Mouse (Mus musculus) retina, embryonic 14.5 days (tissue): ENCODE measurements at regions not wholly inside any gene's neighbourhood (a gene's known extent, or its start where the extent isn't known, plus 50 kb on each side); places are given as distances from the start of the nearest gene placed in this dataset.
A peak's percentile ranks its signal among the peaks of the same experiment; 100 is the strongest.

Experiments
- DNase-seq: peaks from one replicate; pipeline ENCODE4 v3.0.0-alpha.2; 2015; ENCODE audit warnings: low spot score

- no peak for DNase-seq
Observed at GRCm38 (mm10) chr15:50246418-50247186, 3638.1 kb upstream of the Gm7489 start.

- no peak for DNase-seq
Observed at GRCm38 (mm10) chr15:50260057-50260456, 3624.6 kb upstream of the Gm7489 start.

GRCm38 (mm10) chr15:50261245-50261872 is 3623.3 kb upstream of the Gm7489 start:
- peak; percentile 84 for DNase-seq

DNA sequence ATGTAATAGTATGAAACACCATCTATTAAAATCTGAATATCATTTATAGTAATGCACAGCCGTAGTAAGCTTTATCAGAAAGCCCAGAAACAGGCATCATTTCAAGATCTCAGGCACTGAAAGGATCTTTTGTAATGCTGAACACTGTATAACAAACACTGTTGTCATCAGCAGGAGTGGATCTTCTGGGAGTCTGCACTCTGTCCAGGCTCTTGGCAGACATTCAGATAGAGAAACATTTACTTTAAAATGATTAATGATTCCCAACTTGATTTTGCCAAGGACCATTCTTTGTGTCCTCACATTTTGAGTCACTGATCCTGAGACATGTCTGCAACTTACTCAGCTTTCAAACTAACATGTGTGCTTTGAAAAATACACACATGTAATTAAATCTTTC is 3617.2 kb upstream of the Gm7489 start:
- DNase-seq, result no peak

DNA sequence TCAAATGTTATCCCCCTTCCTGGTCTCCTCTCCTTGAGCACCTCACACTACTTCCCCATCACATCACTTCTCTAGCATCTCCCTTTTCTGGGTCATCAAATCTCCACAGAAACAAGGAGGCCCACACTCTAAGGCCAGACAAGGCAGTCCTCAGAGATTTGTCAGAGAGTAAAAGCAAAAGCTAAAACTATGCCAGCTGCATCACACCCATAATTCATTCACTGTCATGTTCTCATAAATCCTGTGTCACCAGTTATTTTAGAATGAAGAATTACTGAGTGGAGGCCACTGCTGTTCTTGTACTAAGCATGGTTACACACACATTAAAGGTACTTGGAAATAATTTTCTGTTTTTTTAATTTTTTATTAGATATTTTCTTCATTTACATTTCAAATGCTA is 3613.1 kb upstream of the Gm7489 start:
- no peak for DNase-seq

- no peak for DNase-seq
Observed at GRCm38 (mm10) chr15:50282576-50282975, 3602.1 kb upstream of the Gm7489 start.

- DNase-seq, result no peak
Observed at GRCm38 (mm10) chr15:50283491-50283890, 3601.2 kb upstream of the Gm7489 start.

DNA sequence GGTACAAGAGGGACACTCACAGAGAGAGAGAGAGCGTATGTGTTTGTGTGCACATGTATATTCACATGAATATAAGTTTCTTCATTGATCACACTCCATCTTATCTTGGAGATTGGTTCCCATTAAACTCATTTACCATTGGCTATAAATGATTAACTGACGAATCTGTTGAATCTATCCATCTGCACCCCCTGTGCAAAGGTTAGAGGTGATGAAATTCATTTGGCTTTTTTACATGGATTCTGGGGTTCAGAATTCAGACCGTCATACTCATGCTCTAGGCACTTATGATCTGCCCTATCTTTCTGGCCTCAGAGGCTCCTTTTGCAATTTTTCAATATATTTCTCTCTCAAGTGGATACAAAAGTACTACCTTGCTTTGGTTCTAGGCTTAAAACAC is 3582.9 kb upstream of the Gm7489 start:
- DNase-seq, result no peak

DNA sequence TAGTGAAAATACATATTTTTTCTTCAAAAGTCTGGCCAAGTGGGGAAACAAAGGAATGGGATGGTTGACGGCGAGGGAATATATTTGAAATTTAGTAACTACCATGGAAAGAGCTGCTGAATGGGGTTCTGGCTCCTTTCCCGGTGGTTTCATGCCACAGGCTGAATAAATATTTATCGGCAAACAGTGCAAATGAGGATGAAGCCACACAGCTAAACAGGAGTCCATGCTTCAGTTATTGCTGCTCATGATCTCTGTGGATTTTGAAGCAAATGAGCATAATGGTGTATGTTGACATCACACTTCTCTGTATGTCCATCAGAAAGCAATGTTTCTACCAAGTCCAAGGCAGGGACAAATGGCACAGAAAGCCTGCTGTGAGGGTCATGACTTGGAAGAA is 3580.6 kb upstream of the Gm7489 start:
- DNase-seq, result no peak

DNA sequence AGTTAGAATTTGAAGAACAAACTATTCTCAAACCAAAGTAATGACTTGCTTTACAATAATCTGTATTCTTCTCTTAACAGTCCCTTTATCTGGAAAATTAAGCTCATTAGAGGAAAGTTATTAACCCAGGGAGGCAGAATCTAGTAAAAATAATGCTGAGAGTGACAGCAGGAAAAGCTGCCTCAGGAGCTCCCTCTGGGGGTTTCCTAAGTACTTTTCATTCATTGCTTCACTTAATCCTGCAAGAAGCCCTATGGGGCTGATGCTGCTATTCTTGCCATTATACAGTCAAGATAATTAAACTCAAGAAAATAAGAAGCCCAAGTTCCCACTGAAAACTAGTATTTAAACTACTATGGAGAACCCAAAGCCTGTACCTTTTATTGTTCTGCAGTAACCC is 3563.9 kb upstream of the Gm7489 start:
- peak; percentile 11 for DNase-seq

DNA sequence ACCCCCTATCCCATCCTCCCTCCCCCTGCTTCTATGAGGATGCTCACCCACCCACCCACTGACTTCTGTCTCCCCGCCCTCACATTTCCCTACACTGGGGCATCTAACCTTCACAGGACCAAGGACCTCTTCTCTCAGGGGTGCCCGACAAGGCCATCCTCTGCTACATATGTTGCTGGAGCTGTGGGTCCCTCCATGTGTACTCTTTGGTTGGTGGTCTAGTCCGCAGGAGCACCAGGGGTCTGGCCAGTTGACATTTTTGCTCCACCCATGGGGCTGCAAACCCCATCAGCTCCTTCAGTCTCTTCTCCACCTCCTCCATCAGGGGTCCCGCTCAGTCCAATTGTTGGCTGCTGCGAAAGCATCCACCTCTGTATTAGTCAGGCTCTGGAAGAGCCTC is 3539.2 kb upstream of the Gm7489 start:
- no peak for DNase-seq

DNA sequence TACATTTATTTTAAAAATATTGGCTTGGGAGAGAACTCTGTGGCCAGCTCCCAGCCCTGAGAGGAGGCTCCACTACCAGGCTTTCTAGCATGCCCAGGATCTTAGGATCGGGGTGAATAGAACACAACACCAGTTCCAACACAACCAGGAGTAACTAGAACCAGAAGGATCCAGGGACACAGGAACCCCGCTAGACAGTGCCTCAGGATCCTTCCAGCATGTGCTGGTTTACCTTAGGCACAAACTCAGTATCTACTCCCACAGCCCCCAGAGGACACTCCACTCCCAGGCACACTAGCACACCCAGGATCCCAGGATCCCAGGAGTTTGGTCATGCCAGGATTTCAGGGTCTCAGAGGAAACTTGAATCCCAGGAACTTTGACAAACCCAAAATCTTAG is 3537.8 kb upstream of the Gm7489 start:
- DNase-seq, result no peak

DNA sequence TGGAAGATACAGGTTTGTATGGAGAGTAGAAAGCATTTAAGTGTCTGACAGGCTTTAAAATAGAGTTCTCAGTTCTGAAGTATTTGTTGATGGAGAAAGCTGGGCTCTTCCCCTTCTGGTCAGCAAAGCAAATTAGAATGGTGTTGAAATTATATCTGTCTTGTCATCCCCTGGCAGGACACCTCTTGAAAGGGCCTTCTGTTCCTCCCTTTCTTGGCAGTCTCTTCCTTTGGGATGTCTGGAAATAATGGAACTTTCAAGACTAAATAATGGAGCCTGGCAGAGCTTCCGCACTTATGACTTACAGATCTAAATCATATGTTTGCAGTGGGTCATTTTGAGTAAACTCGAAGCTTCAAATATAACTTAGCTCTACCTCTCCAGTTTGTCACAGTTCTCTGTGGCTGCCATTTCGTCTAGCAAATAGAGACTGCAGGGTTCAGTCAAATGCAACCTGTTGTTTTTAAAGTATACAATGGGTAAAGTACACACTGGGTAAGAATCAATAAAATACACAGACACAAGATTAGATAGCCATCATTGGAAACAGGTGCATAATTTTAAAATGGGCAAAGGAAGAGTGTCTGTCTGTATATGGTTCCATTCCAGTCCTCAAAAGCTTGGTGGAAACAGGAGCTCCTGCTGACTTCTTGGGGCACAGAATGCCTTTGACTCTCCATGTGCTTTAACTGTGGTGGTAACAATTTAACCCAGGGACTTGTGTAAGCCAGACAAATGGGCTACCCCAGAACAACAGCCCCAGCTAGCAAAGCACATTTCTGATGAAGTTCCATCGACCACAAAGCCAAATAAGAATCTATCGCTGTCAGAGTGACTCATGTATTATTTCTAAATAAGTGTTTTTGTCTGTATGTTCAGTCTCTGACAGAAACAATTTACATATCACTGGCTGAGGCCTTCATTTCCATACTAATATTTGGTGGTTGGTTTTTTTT is 3524.4 kb upstream of the Gm7489 start:
- DNase-seq, result no peak

GRCm38 (mm10) chr15:50361334-50361733 is 3523.4 kb upstream of the Gm7489 start:
- DNase-seq, result no peak

DNA sequence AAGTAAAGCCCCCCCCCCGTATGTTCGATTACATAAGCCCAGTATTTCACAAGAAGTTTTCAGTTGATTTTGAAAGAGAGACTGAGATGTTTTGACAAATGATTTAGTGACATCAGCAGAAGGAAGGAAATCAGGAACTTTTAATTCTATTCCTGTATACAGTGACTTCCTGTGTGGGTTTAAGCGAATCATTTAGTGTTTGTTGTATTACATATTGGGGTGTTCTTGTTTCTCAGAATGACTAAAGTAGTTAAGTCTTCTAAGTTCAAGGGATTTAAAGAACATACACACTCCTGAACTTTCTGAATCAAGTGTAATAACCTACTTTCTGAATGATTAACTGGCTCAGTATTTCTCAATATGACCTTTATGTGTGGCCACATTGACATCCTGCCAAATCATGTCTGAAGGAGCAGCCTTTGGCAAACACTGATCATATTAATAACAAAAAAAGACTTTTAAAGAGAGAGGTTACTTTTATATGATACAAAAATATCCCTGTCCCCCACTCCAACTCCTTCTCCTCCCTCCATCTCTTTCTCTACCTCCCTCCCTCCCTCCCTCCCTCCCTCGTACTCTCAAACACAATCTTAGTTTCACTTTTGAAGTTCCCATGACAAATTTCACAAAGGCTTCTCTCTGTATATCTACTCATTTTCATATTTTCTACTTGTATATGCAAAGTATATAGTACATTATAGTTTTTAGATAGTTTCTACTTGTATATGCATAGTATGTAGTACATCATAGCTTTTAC is 3522.8 kb upstream of the Gm7489 start:
- no peak for DNase-seq

DNA sequence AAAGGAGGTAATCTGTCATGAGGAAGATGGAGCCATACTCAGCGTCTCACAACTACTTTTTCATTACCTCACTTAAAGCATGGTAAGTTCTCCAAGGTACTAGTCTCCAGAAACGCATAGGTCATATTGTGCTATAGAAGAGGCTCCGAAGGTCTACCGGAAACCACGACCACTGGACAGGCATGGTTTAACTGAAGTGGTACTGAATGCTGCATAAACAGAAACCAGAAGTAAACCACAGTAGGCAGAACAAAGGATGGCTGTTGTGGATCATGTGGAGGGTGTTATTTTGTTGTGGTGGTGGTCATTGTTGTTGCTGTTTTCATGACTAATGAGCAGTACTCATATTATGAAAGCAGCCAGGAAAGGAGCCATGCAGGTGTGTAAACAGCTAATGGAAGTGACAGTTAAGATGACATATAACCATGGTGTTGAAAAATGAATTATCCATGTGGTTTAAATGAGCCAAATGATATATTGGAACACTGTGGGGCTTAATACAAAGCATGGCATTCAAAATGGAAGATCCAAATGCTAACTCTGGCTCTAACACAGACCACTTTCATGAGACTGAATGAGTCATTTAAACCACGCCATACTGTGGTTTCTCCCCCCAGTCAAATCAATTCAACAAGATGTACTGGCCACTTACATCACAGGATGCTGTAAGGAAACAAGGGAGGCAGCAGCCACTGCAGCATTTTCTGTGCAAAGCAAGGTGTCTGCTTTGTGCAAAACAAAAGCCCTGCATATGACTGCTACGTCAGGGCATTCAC is 3484.5 kb upstream of the Gm7489 start:
- no peak for DNase-seq

- DNase-seq, result no peak
Observed at GRCm38 (mm10) chr15:50401386-50401785, 3483.3 kb upstream of the Gm7489 start.

DNA sequence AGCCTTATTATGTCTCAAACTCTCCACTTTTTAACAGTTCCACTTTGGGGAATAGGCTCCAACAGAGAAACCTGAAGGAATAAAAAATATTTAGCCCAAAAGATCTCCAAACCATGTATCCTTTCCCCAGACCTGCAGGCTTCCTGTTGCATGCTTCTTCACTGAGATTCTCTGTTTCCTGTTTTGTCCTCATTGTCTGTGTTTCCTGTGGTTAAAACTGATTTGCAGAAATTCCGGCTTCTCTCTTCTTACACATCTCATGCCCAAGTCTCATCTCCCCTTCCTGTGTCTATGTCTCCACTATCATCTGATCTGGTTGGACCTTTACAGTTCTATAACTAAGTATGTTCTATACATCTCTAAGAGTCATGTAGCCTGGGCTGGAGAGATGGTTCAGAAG is 3482.2 kb upstream of the Gm7489 start:
- DNase-seq, result no peak

DNA sequence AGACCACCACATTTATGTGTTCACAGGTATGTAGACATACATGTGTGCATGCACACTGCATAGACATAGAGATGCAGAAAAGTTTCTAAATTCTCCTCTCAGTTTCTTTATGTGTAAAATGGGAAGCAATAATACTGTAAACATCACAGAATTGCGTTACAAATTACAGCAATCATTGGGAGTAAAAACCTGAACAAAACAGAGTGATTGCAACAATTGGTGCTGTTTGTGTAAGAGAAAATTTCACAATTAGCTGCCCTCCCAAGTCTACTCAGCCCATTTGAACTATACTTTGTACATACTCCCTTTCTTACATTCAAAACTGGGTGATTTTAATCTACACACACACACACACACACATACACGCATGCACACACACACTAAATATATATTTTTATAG is 3480.8 kb upstream of the Gm7489 start:
- DNase-seq, result no peak

DNA sequence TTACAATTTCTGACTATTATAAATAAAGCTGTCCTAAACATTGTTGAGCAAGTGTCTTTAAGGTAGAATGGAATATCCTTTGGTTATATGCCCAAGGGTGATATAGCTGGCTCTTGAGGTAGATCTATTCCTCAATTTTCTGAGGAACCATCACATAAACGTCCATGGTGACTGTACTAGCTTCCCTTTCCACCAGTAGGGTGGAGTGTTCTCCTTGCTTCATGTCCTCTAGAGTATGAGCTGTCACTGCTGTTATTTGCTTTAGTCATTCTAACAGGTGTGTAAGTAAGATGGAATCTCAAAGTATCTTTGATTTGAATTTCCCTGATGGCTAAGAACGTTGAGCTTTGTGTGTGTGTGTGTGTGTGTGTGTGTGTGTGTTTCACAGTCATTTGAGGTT is 3475.7 kb upstream of the Gm7489 start:
- no peak for DNase-seq

DNA sequence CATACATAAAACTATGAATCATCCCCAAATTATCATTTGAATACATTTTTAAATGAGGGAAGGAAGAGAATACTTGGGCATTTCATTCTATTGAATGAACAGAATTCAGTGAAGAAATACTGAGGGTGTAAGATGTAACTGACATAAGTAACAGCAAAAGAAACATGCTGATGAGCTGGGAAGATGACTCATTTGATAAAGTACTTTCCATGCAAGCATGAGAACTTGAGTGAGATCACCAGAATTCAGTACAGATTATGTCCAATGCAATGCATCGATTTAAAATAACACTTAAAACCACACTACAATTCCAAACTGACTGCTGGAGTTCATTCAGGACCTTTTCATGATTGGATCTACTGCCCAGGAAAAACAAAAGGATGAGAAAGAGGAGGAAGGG is 3467.1 kb upstream of the Gm7489 start:
- DNase-seq, result no peak
